Mouse (Mus musculus) layer of hippocampus, adult 18-20 months (tissue): ENCODE data around the gene P2rx5. TPM values are rescaled to one million over a fixed set of nuclear protein-coding genes. Genes with fewer than 3 reads are reported as not detected.

Experiments used
- DNase-seq, 2 experiments: peaks; one replicate each; pipeline ENCODE4 v3.0.0; 2022; ENCODE audit warnings: low spot score in 2 of 2
- long read RNA-seq: library from polyadenylated mRNA; stranded (forward); transcript quantifications from one replicate; pipeline ENCODE4 v2.0.0, GENCODE M21; 2021
- total RNA-seq, 2 experiments: library from RNA; stranded (reverse); gene quantifications; 2 replicates each; pipeline ENCODE4 v1.2.3; 2021

Gene P2rx5
- 1 to 10 TPM; 1.4 to 2.5 TPM for total RNA-seq
- long read RNA-seq, partial matches to known transcripts, result 0 of 3 reads
- long read RNA-seq, other reads (novel, unspliced or antisense), result 0 of 3 reads

DNA sequence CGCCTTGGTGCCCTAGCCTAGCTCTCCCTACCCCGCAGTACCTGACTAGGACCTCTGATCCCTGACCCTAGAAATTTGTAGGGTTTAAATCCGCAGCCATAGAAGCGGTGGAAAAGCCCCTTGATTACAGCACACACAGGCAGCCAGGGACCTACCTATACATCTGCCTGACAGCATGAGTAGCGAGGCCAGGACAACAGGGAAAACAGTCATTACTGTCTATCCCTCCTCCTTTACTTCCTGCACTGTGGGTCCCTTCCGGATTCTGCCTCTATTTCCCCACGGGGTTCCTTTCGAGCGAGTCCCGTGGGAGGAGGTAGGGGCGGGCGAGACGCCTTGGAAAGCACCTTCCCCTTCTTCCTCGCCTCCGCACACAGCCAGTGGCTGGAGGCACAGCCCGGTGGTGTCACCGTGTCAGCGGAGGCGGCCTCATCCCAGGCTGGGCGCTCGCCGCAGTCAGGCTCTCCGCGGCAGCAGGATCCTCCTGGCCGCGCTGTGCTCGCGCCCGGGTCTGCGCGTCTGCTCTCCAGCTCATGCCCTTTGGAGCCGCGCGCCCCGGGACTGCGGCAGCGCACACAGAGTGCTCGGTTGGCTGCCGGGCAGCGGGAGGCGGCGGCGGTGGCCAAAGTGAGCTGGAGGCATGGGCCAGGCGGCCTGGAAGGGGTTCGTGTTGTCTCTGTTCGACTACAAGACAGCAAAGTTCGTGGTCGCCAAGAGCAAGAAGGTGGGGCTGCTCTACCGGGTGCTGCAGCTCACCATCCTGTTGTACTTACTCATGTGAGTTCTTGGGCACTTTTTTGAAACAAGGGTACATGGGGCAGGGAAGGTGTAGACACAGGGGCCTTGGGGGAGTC lies at the start of gene P2rx5:
Gene P2rx5 (plus strand): TSS at position 465 of the 854 bp plus-strand sequence.
- DNase-seq, result no peak

DNA sequence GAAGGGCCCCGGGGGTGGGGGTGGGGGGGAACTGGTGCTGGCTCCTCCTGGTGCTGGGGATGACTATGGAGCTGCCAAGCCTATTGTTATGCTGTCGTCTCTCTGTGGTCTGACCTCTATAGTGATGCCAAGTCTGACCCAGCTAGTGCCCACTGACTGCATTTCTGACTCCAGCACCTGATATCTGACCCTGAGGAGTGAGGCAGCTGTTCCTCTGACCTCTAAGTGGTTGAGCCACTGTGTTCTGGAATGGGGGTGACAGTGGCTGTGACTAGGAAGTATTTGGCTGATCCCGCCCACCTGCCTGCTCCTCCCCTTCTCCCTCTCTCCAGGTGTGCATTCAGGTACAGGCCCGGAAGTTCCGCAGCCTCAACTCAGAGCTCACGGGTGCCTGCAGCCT lies 48.8 kb upstream of the P2rx5 start:
- DNase-seq, result no peak

DNA sequence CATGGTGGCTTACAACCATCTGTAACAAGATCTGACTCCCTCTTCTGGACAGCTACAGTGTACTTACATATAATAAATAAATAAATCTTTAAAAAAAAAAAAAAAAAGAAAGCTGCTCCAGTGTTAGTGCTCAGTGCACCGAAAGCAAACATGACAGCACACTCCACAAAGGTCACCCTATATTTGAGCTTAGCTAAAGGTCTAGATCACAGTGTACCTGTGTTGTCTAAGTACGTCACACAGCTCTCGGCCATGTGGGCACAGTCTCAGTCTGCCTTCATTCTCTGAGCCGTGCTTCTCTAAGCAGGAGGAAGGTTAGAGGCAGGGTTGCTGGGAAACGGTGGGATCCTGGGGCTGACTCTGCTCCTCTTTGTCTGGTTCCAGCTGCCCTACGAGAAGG lies 33.7 kb upstream of the P2rx5 start:
- DNase-seq, result no peak

DNA sequence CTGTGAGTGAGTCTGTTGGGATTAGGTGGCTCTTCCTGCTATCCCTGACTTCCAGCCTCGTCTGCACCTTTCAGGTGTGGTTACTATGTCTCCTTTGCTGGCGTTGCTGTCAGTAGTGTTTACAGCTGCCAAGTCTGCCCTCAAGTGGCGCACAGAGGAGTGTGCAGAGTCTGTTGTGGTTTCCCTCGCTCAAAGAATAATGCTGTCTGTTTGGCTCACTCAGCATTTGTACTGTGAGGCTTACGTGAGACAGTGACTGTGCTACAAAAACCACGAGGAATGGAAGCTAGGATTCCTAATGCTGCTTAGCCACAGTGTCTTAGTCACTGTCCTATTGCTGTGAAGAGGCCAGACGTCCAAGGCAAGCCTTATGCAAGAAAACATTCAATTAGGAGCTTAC lies 29.2 kb upstream of the P2rx5 start:
- DNase-seq, result peak in 1 of 2 experiments; percentile 27

DNA sequence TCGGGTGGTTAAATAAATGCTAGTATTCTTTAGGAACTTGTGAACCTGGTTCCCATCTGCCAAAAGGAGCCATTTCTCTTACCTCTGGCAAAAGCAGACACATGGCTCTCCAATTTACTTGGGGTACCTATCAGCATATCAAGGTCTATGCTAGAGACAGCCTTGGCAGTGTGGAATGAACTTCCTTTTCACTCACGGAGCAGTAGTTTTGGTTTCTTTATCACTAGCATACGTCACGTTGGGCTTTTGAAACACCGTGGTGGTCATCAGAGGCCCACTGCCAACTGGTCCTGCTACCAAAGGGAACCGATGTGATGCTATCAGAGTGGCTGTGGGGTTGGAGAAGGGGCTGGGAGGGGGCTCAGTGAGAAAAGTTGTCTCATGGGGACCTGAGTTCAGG lies 27.2 kb upstream of the P2rx5 start:
- DNase-seq, result no peak

DNA sequence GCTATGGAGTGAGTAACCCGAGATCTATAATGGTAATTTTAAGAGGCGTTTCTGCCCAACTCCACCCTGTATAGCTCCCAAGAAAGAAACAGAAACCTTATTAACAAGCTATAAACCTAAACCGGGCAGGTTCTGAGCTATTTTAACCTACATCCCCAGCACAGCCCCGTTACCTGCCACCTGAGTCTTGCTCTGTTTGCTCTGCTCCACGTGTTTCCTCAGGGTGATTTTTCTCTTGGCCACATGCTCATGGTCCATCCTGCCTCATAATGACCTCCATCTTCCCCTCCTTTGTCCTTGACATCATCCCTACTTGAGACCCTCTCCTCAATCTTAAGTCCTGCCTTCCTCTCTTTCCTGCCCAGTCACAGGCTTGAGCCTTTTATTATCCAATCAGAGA lies 26.0 kb upstream of the P2rx5 start:
- no peak for DNase-seq

DNA sequence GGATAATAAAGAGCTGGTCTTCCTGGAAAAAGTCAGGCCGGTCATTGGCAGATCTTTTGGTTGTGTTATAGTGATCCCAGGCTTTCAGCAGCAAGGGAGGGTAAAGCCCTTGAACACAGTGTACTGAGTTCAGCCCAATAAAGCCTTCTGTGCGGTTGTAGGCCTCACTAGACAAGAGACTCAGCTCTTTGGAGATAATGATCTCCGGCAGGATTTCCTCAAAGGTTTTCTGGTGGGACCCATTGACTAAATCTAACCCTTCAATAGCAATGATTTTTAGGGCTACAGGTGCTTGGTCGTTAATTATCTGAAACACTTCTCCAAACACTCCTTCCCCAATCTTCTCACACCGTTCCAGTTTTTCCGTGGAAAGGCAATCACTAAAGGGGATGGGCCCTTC lies 23.6 kb upstream of the P2rx5 start:
- DNase-seq, result no peak

DNA sequence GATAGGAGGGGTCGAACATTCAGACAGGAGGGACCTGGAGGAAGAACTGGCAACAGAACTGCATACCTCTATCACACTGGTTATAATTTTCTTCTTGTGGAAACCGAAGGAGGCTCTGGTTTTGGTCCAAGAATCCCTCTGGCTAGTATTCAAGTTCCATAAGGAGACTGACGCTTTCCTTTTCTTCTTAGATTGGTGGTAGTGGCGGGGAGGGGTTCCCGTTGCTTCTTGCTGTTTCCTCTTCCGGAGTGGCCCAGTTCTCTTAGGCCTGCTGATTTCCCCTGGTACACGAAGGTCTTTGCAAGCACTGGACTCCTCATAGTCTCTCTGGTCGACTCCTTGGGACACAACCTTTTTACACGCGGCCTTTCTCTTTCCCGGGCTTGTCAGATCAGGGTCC lies 23.1 kb upstream of the P2rx5 start:
- DNase-seq, result no peak

DNA sequence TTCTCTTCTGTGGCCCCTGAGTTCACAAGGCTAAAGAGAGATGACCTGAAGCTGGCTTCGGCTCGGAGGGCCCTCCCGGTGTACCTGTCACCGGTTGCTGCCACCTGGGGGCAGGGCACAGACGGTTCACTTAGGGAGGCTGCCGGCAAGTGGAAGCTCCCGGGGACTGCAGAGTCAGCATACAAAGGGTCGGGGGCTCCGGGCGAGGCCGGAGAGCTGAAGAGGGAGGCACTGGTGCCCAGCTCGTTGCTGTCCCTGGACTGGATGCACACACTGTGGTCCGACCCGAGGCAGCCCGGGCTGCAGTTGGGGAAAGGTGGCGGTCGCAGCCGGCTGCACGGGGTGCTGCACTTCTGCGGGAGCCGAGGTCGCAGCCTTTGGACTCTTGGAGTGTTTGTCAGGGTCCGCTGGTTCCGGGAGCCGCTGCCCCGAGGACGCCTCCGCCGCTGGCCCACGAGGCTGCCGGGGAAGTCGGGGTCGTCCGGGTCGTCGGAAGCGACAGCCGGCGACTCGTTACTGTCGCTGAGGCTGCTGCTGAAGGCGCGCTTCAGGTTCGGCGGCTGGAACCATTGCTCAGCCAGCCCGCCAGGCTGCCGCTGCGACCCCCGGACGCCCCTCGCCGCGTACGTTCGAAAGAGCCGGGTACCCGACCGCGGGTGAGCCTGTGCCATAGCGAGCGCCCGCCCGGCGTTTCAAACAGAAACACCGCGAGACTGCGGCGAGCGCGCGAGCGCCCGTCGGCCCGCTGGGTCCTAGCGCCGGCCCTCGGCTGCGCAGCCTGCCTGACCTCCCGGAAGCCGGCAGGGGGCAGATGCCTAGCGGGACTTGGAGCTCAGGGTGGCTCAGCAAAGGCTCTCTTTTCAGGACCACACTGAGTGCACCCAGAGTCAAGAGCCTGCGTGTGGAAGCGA lies 22.4 kb upstream of the P2rx5 start, which contains the start of gene Haspin:
Gene Haspin (minus strand): TSS at position 704 of the 911 bp plus-strand sequence.
- DNase-seq, result peak; percentile 86 to 90

DNA sequence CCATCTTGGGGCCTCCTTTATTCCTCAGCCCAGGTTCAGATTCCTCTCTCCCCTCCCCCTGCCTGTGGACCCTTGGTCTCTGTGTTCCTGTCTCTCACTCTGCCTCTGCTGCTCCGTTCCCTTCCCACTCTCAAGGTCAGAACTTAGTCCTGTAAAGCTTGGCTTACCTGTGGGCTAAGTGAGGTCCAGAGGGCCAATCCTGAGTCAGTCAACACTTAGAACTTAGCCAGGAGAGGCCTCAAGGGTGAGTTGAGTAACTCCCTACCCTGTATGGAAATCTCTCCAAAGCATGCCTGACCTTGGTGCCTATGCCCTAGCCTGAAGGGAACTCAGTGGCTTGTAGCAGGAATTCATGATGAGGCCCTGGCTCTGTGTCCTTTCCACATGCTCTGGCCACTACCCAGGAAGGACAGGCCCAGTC lies 15.9 kb upstream of the P2rx5 start:
- no peak for DNase-seq

DNA sequence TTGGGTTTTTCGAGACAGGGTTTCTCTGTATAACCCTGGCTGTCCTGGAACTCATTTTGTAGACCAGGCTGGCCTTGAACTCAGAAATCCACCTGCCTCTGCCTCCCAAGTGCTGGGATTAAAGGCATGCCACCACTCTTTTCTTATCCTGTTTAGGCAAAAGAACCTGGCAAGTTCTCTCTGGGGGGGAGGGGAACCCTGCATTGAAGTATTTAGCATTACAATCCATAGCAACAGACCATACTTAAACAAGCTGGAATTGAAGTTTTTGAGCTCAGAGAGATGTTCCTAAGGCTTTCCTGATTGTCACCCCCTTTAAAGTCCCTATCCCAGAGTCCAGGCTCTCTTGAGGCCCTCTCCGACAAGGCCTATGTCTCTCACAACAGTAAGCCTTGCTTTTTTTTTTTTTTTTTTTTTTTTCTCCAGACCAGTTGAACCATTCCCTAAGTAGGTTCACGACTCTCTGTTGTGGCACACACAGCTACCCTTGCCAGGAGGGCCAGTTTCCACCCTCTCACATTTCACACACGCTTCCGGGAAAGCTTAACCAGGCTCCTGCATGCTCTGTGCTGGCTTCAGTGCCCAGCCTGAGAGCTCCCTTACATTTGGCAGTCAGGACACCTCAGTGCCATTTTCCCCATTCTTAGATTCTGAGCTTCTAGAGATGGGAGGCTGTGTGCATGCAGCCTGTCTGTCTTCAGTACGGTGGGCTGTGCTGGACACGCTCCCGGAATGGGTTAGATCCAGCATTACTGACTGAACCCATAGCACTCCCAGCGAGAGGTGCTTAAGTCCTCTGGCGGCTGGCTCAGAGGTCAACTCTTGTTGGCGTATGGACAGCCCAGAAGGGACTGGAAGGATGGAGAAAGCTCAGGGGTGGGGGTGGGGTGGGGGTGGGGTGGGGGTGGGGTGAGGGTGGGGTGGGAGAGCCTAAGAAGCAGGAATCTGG lies 13.9 kb upstream of the P2rx5 start:
- DNase-seq, result no peak

DNA sequence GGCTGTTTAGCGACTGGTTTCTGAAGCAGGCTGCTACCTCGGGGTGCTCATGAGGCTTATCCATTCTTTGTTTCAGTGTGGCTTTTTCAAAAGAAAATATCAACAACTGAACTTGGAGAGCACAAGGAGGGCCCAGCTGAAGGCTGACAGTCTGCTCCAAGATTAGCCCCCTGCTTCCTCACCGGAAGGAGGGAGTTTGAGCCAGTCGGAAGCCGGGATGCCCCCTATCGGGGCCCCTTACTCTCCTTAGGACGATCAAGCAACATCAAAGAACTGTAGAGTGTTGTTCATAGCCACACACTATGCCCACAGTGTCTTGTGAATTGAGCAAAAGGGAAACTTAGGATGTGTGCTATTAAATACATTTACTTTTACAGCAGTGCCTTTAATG lies 13.3 kb upstream of the P2rx5 start:
- no peak for DNase-seq

DNA sequence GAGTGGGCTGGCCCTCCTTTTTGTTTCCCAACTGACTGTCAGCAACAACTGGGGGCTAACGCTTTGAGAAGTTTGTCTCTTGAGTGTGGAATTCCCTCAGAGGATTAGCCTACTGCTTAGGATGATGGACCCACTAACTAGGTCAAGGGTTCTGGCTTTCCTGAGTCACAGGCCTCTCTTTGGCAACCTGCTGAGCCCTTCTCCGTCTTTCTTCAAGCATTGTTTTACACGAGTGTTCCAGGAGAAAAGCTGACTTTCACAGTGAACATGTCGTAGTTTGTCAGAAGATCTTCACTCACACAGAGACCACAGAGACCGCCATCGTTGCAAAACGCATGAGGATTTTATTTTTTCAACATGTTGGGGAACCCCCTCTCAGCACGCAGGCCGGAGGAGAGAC lies 12.0 kb upstream of the P2rx5 start:
- DNase-seq, result no peak

DNA sequence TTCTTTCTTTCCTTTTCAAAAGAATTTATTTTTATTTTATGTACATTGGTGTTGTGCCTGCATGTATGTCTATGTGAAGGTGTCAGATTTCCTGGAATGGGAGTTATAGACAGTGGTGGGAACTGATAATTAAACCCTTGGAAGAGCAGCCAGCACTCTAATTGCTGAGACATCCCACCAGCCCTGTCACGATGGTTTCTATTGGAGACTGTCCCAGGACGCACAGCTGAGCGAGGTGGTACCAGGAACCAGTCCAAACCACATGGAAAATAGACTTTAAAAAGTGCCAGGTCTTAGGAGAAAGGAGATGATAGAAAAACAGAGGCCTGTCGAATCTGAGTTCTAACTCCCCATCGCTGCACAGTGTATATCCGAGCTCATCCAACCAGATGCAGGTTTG lies 5.2 kb upstream of the P2rx5 start:
- DNase-seq, result peak; percentile 33 to 61

DNA sequence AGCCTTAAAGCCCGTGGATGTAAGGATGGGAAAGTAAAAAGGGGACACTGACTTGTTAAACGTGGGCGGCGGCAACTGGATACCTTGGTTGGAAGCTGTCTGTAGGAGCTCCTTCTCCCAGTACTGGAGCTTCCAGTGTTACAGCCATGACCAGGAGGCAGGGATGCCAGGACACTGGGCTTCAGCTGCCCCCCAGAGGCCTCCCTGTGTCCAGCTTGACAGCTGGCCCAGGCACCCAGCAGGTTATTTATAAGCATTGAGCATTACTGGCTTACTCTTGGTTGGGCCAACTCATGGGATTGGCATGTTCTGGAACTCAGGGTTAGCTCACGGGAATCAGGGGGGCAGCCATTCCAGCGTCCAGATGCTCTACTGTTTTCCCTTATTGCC lies 585 bp downstream of the P2rx5 start:
- DNase-seq, result no peak

DNA sequence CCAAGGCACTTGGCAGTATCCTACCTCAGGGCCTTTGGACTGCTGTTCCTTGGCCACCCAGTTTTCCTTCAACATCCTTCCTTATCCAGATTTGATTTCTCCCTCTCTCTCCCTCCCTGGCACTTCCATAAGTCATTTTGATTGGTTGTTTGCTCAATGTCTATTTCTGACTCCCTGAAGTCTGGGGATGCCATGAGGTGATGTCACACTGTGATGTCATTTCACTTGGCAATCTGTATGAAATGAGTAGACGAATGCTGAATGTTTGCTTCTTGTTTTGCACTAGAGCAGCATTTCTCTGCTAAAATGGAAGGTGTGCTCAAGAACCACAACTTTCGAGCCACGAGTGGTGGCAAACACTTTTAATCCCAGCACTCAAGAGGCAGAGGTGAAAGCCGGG lies 1.4 kb downstream of the P2rx5 start:
- DNase-seq, result no peak

DNA sequence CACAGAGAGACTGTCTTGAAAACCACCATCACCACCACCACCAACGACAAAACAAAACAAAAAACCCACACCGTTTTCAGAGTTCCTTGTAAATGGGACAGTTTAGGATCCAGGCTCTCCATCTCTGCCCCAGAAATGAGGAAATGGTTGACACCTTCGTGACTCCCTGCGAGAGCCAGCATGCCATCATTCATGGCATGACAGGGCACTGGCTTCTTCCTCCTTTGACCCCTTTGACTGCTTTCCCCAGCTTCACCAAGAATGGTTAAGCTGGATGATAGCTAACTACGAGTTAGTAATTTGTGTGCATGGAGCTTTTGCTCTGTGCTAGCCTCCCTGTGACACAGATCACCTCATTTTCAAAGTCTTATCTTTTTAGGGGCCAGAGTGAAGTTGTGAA lies 2.1 kb downstream of the P2rx5 start:
- DNase-seq, result no peak

DNA sequence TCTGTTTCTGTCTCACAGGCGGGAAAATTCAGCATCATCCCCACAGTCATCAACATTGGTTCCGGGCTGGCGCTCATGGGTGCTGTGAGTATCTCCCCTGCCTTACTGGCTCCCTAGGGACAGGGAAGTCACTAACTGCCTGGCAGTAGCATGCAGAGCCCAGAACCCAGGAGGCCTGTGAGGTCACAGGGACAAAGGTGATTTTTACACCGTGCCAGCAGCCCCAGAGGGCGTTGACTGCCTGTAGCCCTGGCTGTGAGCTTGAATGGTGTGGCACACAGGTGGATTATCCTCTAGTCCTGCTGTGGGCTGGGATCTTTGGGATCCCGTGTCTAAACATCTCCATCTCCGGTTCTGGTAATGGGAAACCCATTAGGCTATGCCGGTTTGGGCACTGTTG lies 7.8 kb downstream of the P2rx5 start:
- no peak for DNase-seq

DNA sequence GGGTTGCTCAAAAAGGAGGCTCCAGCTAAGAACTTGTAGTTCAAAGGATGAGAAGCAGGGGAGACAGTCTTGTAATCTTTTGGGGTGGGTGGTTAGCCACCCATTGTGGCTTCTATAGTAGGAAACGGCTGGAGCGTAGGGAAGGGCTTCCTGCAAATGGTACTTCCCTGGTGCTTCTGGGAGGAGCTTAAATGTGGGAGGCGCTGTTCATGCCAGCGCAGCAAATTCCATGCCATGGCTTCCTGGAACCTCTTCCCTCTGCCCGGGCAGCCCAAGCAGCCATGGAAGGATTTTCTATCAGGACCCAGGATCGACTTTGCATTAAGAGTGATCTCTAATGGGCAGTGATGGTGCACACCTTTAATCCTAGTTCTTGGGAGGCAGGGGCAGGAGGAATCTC lies 8.4 kb downstream of the P2rx5 start:
- DNase-seq, result no peak

DNA sequence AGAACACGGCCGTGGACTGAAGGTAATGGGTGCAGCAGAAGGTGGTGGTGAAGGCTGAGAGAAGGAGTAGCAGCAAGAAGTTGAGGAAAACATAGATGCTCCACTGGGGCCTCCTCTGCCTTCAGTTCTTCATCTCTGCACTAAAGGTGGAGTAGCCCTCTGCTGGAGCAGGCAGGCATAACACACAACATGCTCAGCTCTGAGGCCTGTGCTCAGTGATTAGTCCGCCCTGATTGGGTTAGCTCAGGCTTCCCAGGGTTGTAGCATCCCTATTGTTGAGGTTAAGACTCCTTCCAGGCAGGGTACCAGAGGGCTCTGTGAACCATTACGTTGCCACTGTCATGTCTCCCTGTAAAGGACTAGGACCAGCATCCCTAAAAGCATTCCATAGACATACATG lies 9.0 kb downstream of the P2rx5 start:
- DNase-seq, result peak; percentile 45 to 82

DNA sequence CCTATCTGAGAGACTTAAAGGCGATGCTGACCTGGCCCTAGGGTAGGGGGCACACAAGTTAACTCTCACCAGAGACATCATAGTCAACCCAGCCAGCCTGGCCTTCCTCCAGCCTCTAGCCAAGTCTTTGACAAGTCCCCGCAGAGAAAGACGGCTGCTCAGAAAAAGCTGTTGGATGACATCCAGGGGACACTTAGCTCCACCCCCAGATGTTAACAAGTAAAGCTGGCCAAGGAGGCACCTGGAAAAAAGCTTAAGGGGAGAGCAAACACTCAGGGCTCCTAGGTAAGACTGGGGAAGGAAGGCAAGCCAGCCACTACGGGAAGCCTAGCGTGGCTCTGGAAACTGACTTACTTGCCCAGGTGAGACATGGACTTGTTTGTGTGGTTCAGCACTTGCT lies 12.0 kb downstream of the P2rx5 start:
- no peak for DNase-seq
